Mouse (Mus musculus) olfactory bulb, adult 2 months (tissue): ENCODE measurements at regions not wholly inside any gene's neighbourhood (a gene's known extent, or its start where the extent isn't known, plus 50 kb on each side); places are given as distances from the start of the nearest gene placed in this dataset.

Experiments used
- CTCF ChIP-seq: fragments of 200-500 bp; IDR thresholded peaks from 2 replicates; pipeline ENCODE4 v1.5.1; 2012; ENCODE audit warnings: low read depth, mild to moderate bottlenecking, low read length, moderate library complexity; ENCODE audit not compliant: insufficient read depth
- POLR2A ChIP-seq: fragments of 200-500 bp; IDR thresholded peaks from 2 replicates; pipeline ENCODE4 v1.6.1; 2012; ENCODE audit warnings: mild to moderate bottlenecking, low read depth, low read length, moderate library complexity; ENCODE audit not compliant: insufficient read depth

GRCm38 (mm10) chr6:17170782-17171272, 105.9 kb downstream of the Tes start:
- TF ChIP-seq CTCF, result no peak
- no peak for TF ChIP-seq POLR2A
